In genomic region chr15:79607757-79608156, GRCm38 (mm10) we compare ENCODE assay signal across 8 mouse cellular contexts. TPM values are rescaled to one million over a fixed set of nuclear protein-coding genes. Genes with fewer than 3 reads are reported as not detected.
DNase-seq lines count a peak whose midpoint lies in the region; ATAC-seq and TF ChIP-seq lines count a peak whose summit lies in the region.
"Had no signal": no experiment of that assay in that cellular context is flagged by ENCODE, and none has a peak within 500 bp of the region (broad histone marks: within the 10 kb centered on the region; RNA-seq: fewer than 3 reads in every experiment).

No protein-coding gene starts in this region.

- 53% methylated on average over 2 of the region's 2 CpGs for WGBS in hindbrain, embryonic 11.5 days
- WGBS in hindbrain, embryonic 10.5 days: 66% methylated on average over 2 of the region's 2 CpGs
- WGBS in midbrain, postnatal 0 days: 59% methylated on average over 2 of the region's 2 CpGs
- WGBS in midbrain, embryonic 10.5 days: 60% methylated on average over 2 of the region's 2 CpGs

- intact Hi-C loops in gastrocnemius, postnatal 14 days (cut with DNase I; ENCODE audit: low total_unique reads): loop anchor here (10.0 kb wide), 1 partner anchor 113 kb away; no protein-coding TSS in a partner anchor

- no peaks in the 10 kb centered on the region for H3K36me3 ChIP-seq in hindbrain, embryonic 11.5 days (ENCODE audit: control insufficient read depth, insufficient read depth, low read length)
- H3K36me3 ChIP-seq in hindbrain, embryonic 10.5 days: peaks cover 23% of the 10 kb centered on the region
- peaks cover 6% of the 10 kb centered on the region for H3K36me3 ChIP-seq in midbrain, postnatal 0 days (ENCODE audit: insufficient read depth, low read length)
- H3K36me3 ChIP-seq in midbrain, embryonic 10.5 days: peaks cover 25% of the 10 kb centered on the region

- peak; percentile 62 for TF ChIP-seq CTCF in midbrain, postnatal 0 days (IDR thresholded peaks at IDR 0.05)
- peak; percentile 46; the same call in 1 of the 2 replicates for TF ChIP-seq CTCF in brain, embryonic 14.5 days (IDR thresholded peaks at IDR 0.05; ENCODE audit: borderline replicate concordance, extremely low read depth, insufficient read depth, insufficient read length)

- no peaks in the 10 kb centered on the region for H3K9me3 ChIP-seq in hindbrain, embryonic 11.5 days (ENCODE audit: control insufficient read depth, low read length)
- H3K9me3 ChIP-seq in hindbrain, embryonic 10.5 days: 0 out of 2 replicates have a peak, but pooled peaks cover 10% of the 10 kb centered on the region
- no peaks in the 10 kb centered on the region for H3K9me3 ChIP-seq in midbrain, postnatal 0 days (ENCODE audit: low read length)
- H3K9me3 ChIP-seq in midbrain, embryonic 10.5 days (replicated peaks): 0 out of 2 replicates have a peak, but pooled peaks cover 2% of the 10 kb centered on the region
- H3K9me3 ChIP-seq: limb, embryonic 12.5 days had no signal

- no peaks in the 10 kb centered on the region for H3K4me1 ChIP-seq in hindbrain, embryonic 11.5 days (replicated peaks; ENCODE audit: control insufficient read depth, insufficient read depth, low read length)
- peaks cover 12% of the 10 kb centered on the region for H3K4me1 ChIP-seq in hindbrain, embryonic 10.5 days (replicated peaks)
- no peaks in the 10 kb centered on the region; the same call in 1 of the 2 replicates for H3K4me1 ChIP-seq in midbrain, postnatal 0 days (ENCODE audit: insufficient read depth, low read length)
- peaks cover 10% of the 10 kb centered on the region for H3K4me1 ChIP-seq in midbrain, embryonic 10.5 days

- peaks cover 8% of the 10 kb centered on the region for H3K27me3 ChIP-seq in hindbrain, embryonic 11.5 days (ENCODE audit: control insufficient read depth, insufficient read depth, low read length)
- H3K27me3 ChIP-seq in hindbrain, embryonic 10.5 days (ENCODE audit: insufficient read depth, poor library complexity, severe bottlenecking): peaks cover 30% of the 10 kb centered on the region
- H3K27me3 ChIP-seq in midbrain, postnatal 0 days (ENCODE audit: insufficient read depth, low read length): no peaks in the 10 kb centered on the region
- H3K27me3 ChIP-seq in midbrain, embryonic 10.5 days (ENCODE audit: low read depth, poor library complexity, severe bottlenecking): peaks cover 31% of the 10 kb centered on the region

- no peak for TF ChIP-seq POLR2A in brain, embryonic 14.5 days (IDR thresholded peaks at IDR 0.05; ENCODE audit: borderline replicate concordance, extremely low read depth, insufficient read depth, insufficient read length, poor library complexity, severe bottlenecking)

- no peak overlapping the region for H3K9ac ChIP-seq in hindbrain, embryonic 11.5 days (ENCODE audit: low read depth, low read length)
- H3K9ac ChIP-seq in midbrain, postnatal 0 days (replicated peaks; ENCODE audit: low read length, poor library complexity, severe bottlenecking): no peak overlapping the region
- H3K9ac ChIP-seq: limb, embryonic 12.5 days had no signal

- H3K4me2 ChIP-seq in hindbrain, embryonic 11.5 days (replicated peaks; ENCODE audit: low read depth, low read length): no peak overlapping the region
- H3K4me2 ChIP-seq in midbrain, postnatal 0 days (ENCODE audit: low read depth, low read length, poor library complexity, severe bottlenecking): no peak overlapping the region
- H3K4me2 ChIP-seq: limb, embryonic 12.5 days had no signal

- DNase-seq in hindbrain, embryonic 11.5 days (ENCODE audit: low spot score): peak; percentile 13
- DNase-seq in hindbrain, embryonic 10.5 days (ENCODE audit: low spot score): no peak
- peak; percentile 24 for DNase-seq in midbrain, postnatal 0 days (ENCODE audit: low spot score)
- no peak for DNase-seq in midbrain, embryonic 10.5 days (ENCODE audit: low spot score)
- DNase-seq in brain, embryonic 14.5 days (ENCODE audit: low read depth): peak; percentile 25
- DNase-seq in thymus, postnatal 14 days: peak; percentile 59
- no peak for DNase-seq in gastrocnemius, postnatal 14 days

- H3K27ac ChIP-seq in hindbrain, embryonic 11.5 days (ENCODE audit: low read depth, low read length): no peak overlapping the region
- H3K27ac ChIP-seq in hindbrain, embryonic 10.5 days: no peak overlapping the region
- no peak overlapping the region for H3K27ac ChIP-seq in midbrain, postnatal 0 days (ENCODE audit: low read depth, low read length)
- H3K27ac ChIP-seq in midbrain, embryonic 10.5 days (replicated peaks): no peak overlapping the region
- H3K27ac ChIP-seq: limb, embryonic 12.5 days had no signal

- no peak for ATAC-seq in hindbrain, embryonic 11.5 days (ENCODE audit: low FRiP score)
- no peak for ATAC-seq in midbrain, postnatal 0 days (ENCODE audit: low FRiP score)

- H3K4me3 ChIP-seq in hindbrain, embryonic 11.5 days (ENCODE audit: low read depth, low read length): no peak overlapping the region
- H3K4me3 ChIP-seq in hindbrain, embryonic 10.5 days: no peak overlapping the region
- H3K4me3 ChIP-seq in midbrain, postnatal 0 days (ENCODE audit: low read depth, low read length): no peak overlapping the region
- H3K4me3 ChIP-seq in midbrain, embryonic 10.5 days: no peak overlapping the region
- H3K4me3 ChIP-seq: limb, embryonic 12.5 days had no signal

RNA-seq across cellular contexts. Expression of gene Dmc1, which starts 2.8 kb away (rescaled TPM):
- 1.2 and 1.5 TPM in 2 replicates for polyA plus RNA-seq in hindbrain, embryonic 11.5 days (2014; fragmentation: Nextera tagmentation; extraction: Ambion mirVana)
- polyA plus RNA-seq in hindbrain, embryonic 10.5 days (2016; fragmentation: Nextera tagmentation; extraction: Ambion mirVana): 1.2 and 1.5 TPM in 2 replicates
- 0.90 and 1.1 TPM in 2 replicates for total RNA-seq in midbrain, postnatal 0 days (2014; rRNA removed)
- 0.93 and 1.1 TPM in 2 replicates for polyA plus RNA-seq in midbrain, postnatal 0 days (2015; fragmentation: Nextera tagmentation; extraction: Ambion mirVana)
- polyA plus RNA-seq in midbrain, embryonic 10.5 days (2016; fragmentation: Nextera tagmentation; extraction: Ambion mirVana): 1.5 TPM in 2 replicates
- 4.0 and 5.0 TPM in 2 replicates for polyA plus RNA-seq in brain, embryonic 14.5 days (2012; rRNA removed)
- total RNA-seq in gastrocnemius, postnatal 14 days (2021): under 1 TPM in 1 of 2 experiments, not detected in 1; 0.20 TPM

RNA-seq across cellular contexts. Expression of gene Fam227a, which starts 51.0 kb away (rescaled TPM):
- polyA plus RNA-seq in hindbrain, embryonic 11.5 days (2014; fragmentation: Nextera tagmentation; extraction: Ambion mirVana): 3.7 and 6.0 TPM in 2 replicates
- 2.2 and 2.4 TPM in 2 replicates for polyA plus RNA-seq in hindbrain, embryonic 10.5 days (2016; fragmentation: Nextera tagmentation; extraction: Ambion mirVana)
- 12.1 and 18.1 TPM in 2 replicates for total RNA-seq in midbrain, postnatal 0 days (2014; rRNA removed)
- 2.2 and 2.8 TPM in 2 replicates for polyA plus RNA-seq in midbrain, postnatal 0 days (2015; fragmentation: Nextera tagmentation; extraction: Ambion mirVana)
- polyA plus RNA-seq in midbrain, embryonic 10.5 days (2016; fragmentation: Nextera tagmentation; extraction: Ambion mirVana): 2.2 and 2.4 TPM in 2 replicates
- polyA plus RNA-seq in brain, embryonic 14.5 days (2012; rRNA removed): 33.7 and 33.9 TPM in 2 replicates
- 1 to 10 TPM in 1 of 2 experiments, under 1 TPM in 1; 0.53 to 1.4 TPM for total RNA-seq in gastrocnemius, postnatal 14 days (2021)

RNA-seq across cellular contexts. Expression of gene Cby1, which starts 51.2 kb away (rescaled TPM):
- 74.6 and 76.1 TPM in 2 replicates for polyA plus RNA-seq in hindbrain, embryonic 11.5 days (2014; fragmentation: Nextera tagmentation; extraction: Ambion mirVana)
- 71.0 and 91.5 TPM in 2 replicates for polyA plus RNA-seq in hindbrain, embryonic 10.5 days (2016; fragmentation: Nextera tagmentation; extraction: Ambion mirVana)
- total RNA-seq in midbrain, postnatal 0 days (2014; rRNA removed): 56.9 and 72.5 TPM in 2 replicates
- 99.2 and 101 TPM in 2 replicates for polyA plus RNA-seq in midbrain, postnatal 0 days (2015; fragmentation: Nextera tagmentation; extraction: Ambion mirVana)
- 88.0 and 89.1 TPM in 2 replicates for polyA plus RNA-seq in midbrain, embryonic 10.5 days (2016; fragmentation: Nextera tagmentation; extraction: Ambion mirVana)
- 29.4 and 31.5 TPM in 2 replicates for polyA plus RNA-seq in brain, embryonic 14.5 days (2012; rRNA removed)
- 10 to 100 TPM; 17.2 to 18.0 TPM for total RNA-seq in gastrocnemius, postnatal 14 days (2021)

Comparison
In these comparisons a context has a peak if more than half of its experiments do, and no peak if none do; other contexts are left out.
1. DNase-seq: peak in hindbrain, embryonic 11.5 days (single experiment), midbrain, postnatal 0 days (single experiment), brain, embryonic 14.5 days (single experiment) and thymus, postnatal 14 days (single experiment); none in hindbrain, embryonic 10.5 days (single experiment), midbrain, embryonic 10.5 days (single experiment) and gastrocnemius, postnatal 14 days (single experiment).